Mouse (Mus musculus): ENCODE results near the gene Cpox.
A peak's percentile ranks its signal among the peaks of the same experiment; 100 is the strongest.

The Cpox gene

DNA sequence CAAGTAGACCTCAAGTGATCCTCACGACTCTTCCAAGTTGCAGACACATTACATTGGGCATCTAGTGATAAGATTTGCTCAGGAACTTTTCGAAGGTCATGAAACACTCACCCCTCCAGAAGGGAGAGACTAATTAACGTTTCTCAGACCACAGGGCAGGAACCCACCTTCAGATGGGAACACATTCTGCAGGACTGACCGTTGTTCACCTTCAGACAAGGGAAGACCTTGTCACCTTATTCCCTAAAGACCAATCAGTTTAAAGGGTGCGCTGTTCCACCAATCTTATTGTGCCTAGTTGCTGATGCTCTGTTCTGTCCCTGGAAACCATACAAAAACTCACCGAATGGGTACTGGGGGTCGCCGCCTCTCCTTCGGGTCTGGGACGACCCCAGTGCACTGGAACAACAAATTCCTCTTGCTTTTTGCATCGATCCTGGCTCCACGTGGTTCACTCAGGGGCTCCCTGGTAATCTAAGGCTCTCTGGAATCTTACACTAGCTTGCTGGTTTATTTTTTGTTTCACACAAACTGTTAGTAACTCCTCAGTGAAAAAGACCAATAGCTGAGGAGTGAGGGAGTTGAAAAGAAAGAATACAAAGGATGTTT lies 30.8 kb downstream of the Cpox start:
- DNase-seq (ENCODE audit: low read depth, low spot score) = no peak

- no peak for DNase-seq (ENCODE audit: low read depth, low spot score)
Measured at GRCm38 (mm10) chr16:58701779-58702178, 31.7 kb downstream of the Cpox start.

DNA sequence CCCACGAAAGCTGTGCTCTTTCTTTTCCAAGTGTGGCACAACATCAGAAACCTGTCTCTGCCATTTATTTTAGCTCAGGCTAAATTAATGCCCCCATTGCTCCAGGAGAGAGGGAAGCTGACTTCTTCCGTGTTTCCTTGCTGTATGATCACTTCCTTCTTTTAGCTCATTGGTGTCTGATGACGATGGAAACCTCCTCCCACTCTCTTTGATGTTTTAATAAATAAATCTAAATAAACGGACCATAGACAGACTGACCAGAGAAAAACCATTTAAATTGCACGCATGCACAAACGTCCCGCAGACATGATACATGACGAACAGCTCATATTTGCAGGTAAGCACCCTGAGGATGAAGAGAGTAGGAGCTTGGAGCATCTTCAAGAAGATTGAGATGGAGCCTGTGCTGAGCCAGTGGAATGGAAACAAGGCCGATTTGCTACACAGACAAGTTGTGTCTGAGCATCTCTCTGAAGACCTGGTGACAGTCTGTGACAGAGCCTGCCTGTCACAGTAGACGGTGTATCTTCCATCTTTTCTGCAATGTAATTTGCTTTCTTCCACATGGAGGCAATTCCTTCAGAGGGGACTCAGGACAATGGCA lies 32.3 kb downstream of the Cpox start:
- DNase-seq (ENCODE audit: low read depth, low spot score) = no peak

DNA sequence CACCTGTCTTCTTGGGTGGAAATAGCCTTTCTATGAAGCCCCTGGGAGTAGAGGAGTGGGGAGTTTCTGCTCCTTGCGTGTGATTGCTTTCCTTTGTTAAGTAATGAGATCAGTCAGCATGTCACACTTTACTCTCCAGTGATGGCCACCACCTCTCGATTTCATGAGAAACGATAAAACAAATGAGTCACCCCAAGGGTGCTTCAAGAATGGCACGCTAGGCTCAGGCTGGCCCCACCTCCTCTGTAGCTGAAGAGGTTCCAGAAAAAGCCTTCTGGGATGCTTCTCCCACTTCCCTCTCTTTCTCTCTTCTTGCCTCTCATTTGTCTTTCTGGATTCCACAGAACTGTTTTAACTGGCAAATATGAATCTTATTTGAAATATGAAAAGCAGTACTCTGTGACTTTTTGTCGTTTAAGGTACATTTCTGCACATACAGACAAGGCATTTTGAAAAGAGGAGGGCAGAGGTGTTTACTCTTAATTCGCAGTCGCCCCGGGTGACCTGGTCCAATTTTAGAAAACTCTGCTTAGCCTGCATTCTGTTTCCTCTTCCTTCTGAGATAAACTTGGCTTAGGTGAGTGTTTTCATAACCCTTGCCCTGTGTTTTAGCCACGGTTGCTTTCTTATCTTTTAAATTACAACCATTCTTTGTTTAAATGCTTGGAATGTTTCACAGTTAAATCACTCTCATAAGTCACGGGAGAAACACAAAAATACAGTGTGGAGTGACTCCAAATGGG lies 33.5 kb downstream of the Cpox start:
- DNase-seq (ENCODE audit: low read depth, low spot score) = no peak

DNA sequence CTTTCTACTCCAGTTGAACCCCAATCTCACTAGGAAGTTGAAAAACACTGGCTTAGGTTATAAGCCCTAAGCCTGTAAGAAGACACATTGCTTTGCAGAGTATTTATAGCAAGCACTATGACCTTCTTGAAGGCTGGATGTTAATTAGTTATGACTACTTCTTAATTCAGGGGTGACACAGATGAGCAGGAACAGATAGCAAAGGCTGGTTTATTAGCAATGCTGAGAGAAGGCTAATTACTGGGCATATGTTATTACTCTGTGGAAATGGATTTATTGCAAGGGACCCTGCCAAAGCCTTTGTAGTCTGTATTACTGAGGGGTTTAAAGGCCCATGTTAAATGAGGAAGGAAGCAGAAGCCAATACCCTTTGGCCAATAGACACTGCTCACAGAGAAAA lies 34.9 kb downstream of the Cpox start:
- no peak for DNase-seq (ENCODE audit: low read depth, low spot score)

DNA sequence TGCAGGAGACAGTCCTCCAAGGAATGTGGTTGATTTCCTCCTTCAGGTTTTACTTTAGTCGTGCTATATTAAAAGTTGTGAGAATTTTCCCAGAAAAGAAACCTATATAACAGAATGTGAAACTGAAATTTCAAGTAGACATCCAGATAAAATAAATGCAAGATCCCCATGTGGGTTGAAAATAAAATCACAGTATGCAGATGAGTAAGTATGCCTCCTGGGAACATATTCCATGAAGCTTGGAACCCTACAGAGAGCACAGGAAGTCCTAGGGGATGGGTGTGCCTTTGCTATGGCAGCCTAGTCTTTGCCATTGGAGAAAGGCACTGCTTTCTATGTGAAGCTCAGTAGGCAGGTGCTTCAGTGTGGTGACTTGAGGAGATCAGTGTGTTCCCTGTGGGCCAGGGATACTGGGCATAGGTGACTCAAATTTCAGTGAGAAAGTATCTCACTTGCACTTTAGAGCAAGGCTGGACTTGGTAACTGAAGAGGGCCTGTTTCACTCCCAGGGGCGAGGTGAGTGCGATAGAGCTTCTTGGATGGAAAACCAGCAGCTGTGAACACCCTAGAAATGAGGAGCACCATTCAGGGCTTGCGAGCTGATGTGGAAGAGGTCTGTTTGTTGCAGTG lies 37.3 kb downstream of the Cpox start:
- peak; percentile 75 for DNase-seq (ENCODE audit: low read depth, low spot score)

- no peak for DNase-seq (ENCODE audit: low read depth, low spot score)
Measured at GRCm38 (mm10) chr16:58708601-58709475, 38.7 kb downstream of the Cpox start.

DNA sequence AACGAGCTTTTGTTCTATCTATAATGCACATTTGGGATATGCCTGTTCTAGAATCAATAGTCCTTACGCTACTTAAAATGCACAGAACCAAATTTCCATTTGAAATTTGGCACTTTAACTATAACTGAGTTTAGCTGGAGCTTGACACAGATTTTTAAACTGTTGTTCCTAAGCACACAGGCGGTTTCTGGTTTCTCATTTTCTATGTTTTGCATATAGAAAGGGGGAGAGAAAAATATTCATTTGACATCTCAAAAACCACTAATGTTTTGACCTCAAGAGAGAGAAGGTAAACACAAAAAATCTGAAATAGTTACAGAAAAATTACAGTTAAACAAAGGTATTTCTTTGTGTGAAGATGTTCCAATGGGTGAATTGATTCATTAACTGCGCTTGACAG lies 39.4 kb downstream of the Cpox start:
- no peak for DNase-seq (ENCODE audit: low read depth, low spot score)

DNA sequence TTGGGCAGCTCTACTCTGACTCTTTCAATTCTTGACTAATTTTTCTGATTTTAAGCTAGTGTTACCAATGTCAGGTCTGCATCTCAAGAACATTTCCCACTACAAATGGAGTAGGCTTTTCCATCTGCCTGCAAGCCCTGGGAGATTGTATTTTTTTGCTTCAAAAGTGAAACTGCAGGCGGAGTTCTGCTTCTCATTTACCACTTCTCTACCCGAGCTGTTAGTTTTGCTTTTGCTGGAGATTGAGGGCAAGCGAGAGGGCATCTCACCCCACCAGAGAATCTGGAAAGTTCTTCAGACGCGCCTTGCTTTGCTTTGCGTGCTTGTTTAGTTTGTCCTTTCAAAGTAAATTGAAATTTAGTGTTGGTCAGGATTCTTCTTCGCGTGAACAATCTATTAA lies 42.1 kb downstream of the Cpox start:
- no peak for DNase-seq (ENCODE audit: low read depth, low spot score)

DNA sequence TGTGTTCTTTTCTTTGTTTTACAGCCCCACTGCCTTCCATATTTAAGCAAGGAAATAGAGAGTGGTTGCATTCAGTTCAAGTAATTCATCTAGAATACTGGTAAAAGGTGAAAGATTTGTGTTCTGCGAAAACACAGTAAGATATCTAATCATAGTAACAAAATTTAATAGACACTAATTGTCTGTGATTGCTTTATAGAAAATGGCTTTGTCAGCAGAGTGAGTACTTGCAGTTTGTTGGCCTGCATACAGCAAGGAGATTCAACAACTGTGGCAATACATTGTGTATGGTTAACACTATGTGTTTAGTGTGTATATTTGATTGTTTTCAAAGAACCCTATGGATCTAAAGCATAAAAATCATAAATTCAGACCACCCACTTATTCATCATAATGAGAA lies 43.0 kb downstream of the Cpox start:
- DNase-seq (ENCODE audit: low read depth, low spot score) = no peak

DNA sequence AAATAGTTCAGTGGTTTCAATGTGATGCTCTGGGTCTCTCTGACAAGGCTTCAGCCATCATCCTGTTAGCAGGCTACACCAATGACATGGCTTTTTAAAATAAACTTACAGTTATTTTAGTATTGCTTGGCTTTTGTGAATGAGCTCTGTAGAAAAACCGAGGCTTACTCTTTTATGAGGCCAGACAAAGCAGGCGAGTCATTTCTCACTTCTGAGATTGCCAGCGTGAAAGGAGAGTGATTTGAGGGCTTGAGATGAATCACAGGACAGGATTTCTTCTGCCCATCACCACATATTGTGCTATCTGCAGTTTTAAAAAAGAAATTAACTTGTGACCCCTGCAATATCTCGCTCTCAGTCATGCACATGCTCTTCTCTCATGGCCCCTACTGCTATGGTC lies 44.9 kb downstream of the Cpox start:
- no peak for DNase-seq (ENCODE audit: low read depth, low spot score)

GRCm38 (mm10) chr16:58718666-58719120 lies 48.6 kb downstream of the Cpox start, which contains the start of gene Gpr15:
Gene Gpr15, minus strand, starts transcription at chr16:58719070.
- no peak for DNase-seq (ENCODE audit: low read depth, low spot score)

DNA sequence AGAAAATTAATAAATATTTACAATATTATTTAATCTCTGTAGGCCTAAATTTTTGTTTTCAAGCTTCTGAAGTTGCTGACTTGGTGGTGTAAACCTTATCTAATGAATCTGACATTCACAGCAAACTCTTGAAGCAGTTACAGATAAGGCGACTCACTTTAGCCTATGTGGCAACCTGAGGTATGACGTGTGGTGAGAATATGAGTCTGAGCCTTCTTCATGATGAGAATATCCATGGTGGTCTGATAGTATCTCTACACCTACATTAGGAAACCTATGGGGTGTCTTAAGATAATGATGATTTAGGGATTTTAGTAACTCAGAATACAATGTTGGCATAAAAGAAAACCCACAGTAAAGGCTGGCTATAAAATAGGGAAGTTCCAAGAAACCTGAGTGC lies 52.2 kb downstream of the Cpox start:
- DNase-seq (ENCODE audit: low read depth, low spot score) = no peak

GRCm38 (mm10) chr16:58726680-58727476 lies 56.8 kb downstream of the Cpox start:
- no peak for DNase-seq (ENCODE audit: low read depth, low spot score)

GRCm38 (mm10) chr16:58727477-58728131 lies 57.5 kb downstream of the Cpox start, which contains the start of gene Cldnd1:
Gene Cldnd1, plus strand, starts transcription at chr16:58727910.
- DNase-seq (ENCODE audit: low read depth, low spot score) = peak; percentile 94

DNA sequence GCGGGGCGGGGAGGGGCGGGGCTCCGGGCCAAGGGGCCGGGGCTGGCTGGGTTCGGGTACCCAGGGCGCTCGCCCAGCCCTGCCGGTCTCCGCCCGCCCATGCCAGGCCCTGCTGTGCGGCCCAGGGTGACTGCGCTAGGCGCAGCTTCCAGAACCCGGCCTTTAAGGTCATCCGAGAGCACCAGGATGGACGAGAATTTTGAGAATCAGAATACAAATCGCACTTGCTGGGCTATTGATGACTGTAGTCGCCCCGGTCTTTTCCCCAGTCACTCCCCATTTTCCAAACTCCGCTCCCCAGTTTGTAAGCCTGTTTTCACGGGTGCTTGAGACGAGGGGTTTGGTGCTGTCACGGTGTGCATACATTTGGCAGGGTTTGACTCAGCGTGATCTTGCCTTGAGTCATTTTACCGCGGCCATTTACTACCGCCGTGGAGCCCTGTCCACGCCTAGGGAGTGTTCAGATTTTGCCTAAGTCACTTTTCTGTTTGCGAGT lies 58.1 kb downstream of the Cpox start:
- no peak for DNase-seq (ENCODE audit: low read depth, low spot score)

GRCm38 (mm10) chr16:58738205-58738604 lies 68.1 kb downstream of the Cpox start:
- DNase-seq (ENCODE audit: low read depth, low spot score) = no peak

GRCm38 (mm10) chr16:58738800-58739199 lies 68.7 kb downstream of the Cpox start:
- DNase-seq (ENCODE audit: low read depth, low spot score) = no peak

DNA sequence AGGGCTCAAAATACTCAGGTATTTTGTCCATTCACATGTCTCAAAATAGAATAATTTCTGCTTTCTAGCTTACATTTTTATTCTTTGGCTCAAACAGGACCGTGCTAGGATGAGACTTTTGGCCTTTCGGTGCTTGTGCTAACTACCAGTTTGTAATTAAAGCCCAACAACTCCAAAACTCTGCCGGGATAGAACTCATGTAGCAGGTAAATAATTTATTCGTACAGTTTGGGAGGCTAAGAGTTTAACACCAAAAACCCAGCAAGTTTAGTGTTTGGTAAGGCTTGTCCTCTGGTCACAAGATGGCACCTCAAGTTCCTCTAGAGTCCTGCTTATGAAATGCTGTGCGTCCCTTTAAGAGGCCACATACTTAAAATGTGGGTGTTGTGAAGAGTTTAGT lies 70.7 kb downstream of the Cpox start:
- no peak for DNase-seq (ENCODE audit: low read depth, low spot score)

DNA sequence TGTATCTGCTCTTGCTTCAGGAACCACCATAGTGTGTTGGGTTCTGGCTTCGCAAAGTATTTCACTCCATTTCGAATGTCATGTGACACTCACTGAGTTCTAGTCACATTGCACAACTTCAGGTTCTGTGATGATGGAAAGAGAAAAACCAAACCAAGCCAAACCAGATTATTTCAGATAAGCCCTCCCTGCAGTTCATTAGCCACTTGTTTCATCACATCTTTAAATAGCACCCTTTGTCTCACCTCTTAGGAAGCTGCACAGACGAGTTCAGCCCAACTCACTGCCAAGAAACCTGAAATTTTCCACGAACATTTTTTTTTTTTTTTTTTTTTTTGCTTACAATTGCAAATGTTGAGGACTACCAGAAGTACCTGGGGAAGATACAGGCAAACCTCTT lies 76.6 kb downstream of the Cpox start:
- DNase-seq (ENCODE audit: low read depth, low spot score) = no peak
